Comparison of ENCODE assay signal across 12 mouse cellular contexts in the genomic region with DNA sequence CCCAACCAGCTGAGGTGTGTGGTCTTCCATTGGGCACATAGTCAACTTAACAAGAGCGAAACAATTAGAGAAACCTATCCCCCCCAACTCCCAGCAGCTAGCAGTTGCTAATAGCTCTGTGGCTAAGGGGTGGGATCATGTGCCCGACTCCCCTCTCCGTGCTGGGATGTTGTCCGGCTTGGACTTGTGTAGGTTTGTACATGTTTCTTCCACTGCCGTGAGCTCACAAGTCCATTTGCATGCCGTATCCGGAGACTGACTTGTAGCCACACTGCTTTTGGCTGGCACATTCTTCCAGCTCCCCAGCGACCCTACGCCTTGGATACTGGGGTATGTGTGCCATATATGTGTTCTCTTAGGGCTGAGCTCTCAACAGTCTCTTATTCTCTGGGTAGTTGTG. TPM values are rescaled to one million over a fixed set of nuclear protein-coding genes. Genes with fewer than 3 reads are reported as not detected.
DNase-seq lines count a peak whose midpoint lies in the region; ATAC-seq and TF ChIP-seq lines count a peak whose summit lies in the region.
"Had no signal": no experiment of that assay in that cellular context is flagged by ENCODE, and none has a peak within 500 bp of the region (broad histone marks: within the 10 kb centered on the region; RNA-seq: fewer than 3 reads in every experiment).

No protein-coding gene starts in this region.

- peak overlapping the region; percentile 99 for H3K27ac ChIP-seq in heart, adult 2 months
- no peak overlapping the region for H3K27ac ChIP-seq in heart, embryonic 11.5 days (ENCODE audit: low read depth, low read length)
- H3K27ac ChIP-seq in limb, embryonic 13.5 days = no peak overlapping the region
- no peak overlapping the region; the same call in 1 of the 2 replicates for H3K27ac ChIP-seq in limb, embryonic 10.5 days
- H3K27ac ChIP-seq in CH12.LX (ENCODE audit: insufficient read depth, low read depth) (no peak overlapping the region), ES-Bruce4 (ENCODE audit: insufficient read depth, low read length) (no peak overlapping the region; the same call in 1 of the 2 replicates)
- H3K27ac ChIP-seq: embryonic facial prominence, embryonic 13.5 days; hindbrain, embryonic 15.5 days; lung, embryonic 15.5 days had no signal

- dilution Hi-C loops in CH12.LX (cut with MboI; ENCODE audit: extremely low pct_ligation_motif_present, extremely low pct_unique_long_range_greater_than_20kb, low sequenced_read_pairs) = no loop called here

- H3K36me3 ChIP-seq in heart, adult 2 months (ENCODE audit: control insufficient read depth, insufficient read depth, low read length) = peaks cover 21% of the 10 kb centered on the region
- no peaks in the 10 kb centered on the region for H3K36me3 ChIP-seq in heart, embryonic 11.5 days (ENCODE audit: control insufficient read depth, insufficient read depth, low read length)
- H3K36me3 ChIP-seq in limb, embryonic 13.5 days = no peaks in the 10 kb centered on the region
- H3K36me3 ChIP-seq in limb, embryonic 10.5 days = no peaks in the 10 kb centered on the region
- H3K36me3 ChIP-seq in CH12.LX (replicated peaks in 1 of 2; ENCODE audit: control insufficient read depth in 1 of 2, insufficient read depth in 1 of 2, low read length in 1 of 2) = peaks cover 0 to 22% of the 10 kb centered on the region in 2 experiments
- H3K36me3 ChIP-seq in ES-Bruce4 (ENCODE audit: control insufficient read depth, insufficient read depth, low read length, poor library complexity, severe bottlenecking) = no peaks in the 10 kb centered on the region
- H3K36me3 ChIP-seq: embryonic facial prominence, embryonic 13.5 days; hindbrain, embryonic 15.5 days; lung, embryonic 15.5 days had no signal

- peaks cover 5% of the 10 kb centered on the region for H3K79me2 ChIP-seq in heart, adult 2 months (replicated peaks; ENCODE audit: control insufficient read depth, insufficient read depth, low read length)
- H3K79me2 ChIP-seq in CH12.LX (replicated peaks; ENCODE audit: control insufficient read depth, extremely low read depth, insufficient read depth, poor library complexity, severe bottlenecking) = no peaks in the 10 kb centered on the region

- no peak for ATAC-seq in heart, embryonic 11.5 days (replicated peaks; ENCODE audit: insufficient number of reproducible peaks, low FRiP score, low TSS enrichment)
- ATAC-seq in limb, embryonic 13.5 days (ENCODE audit: low FRiP score, low read depth) = no peak

- no peak for TF ChIP-seq RAD21 in CH12.LX (IDR thresholded peaks at IDR 0.05; ENCODE audit: low read depth, low read length)

- in situ Hi-C loops in CH12.LX (cut with MboI; ENCODE audit: low pct_ligation_motif_present, low pct_unique_long_range_greater_than_20kb, low sequenced_read_pairs) = loop anchor here (5.0 kb wide), 1 partner anchor 50 kb away; no protein-coding TSS in a partner anchor

- no peak overlapping the region for H3K4me2 ChIP-seq in heart, embryonic 11.5 days
- H3K4me2 ChIP-seq in limb, embryonic 13.5 days (replicated peaks) = peak overlapping the region; percentile 5; the same call in 1 of the 2 replicates
- H3K4me2 ChIP-seq in CH12.LX (ENCODE audit: insufficient read depth, low read depth, poor library complexity, severe bottlenecking) = 0 out of 2 replicates have a peak overlapping the region, but pooled peaks have one; percentile 32
- H3K4me2 ChIP-seq: embryonic facial prominence, embryonic 13.5 days; hindbrain, embryonic 15.5 days; lung, embryonic 15.5 days had no signal

- no peak for TF ChIP-seq POLR2A in heart, adult 2 months (IDR thresholded peaks at IDR 0.05; ENCODE audit: insufficient read depth, low read depth, low read length)
- TF ChIP-seq POLR2A in CH12.LX (IDR thresholded peaks at IDR 0.05; ENCODE audit: low read depth, low read length) (no peak), ES-Bruce4 (IDR thresholded peaks at IDR 0.05; ENCODE audit: insufficient read depth, low read length) (no peak)

- TF ChIP-seq EP300 in heart, adult 2 months (IDR thresholded peaks at IDR 0.05; ENCODE audit: insufficient read depth, low read depth, low read length) = no peak
- TF ChIP-seq EP300 in CH12.LX (IDR thresholded peaks at IDR 0.05; ENCODE audit: low read length) (no peak), ES-Bruce4 (IDR thresholded peaks at IDR 0.05; ENCODE audit: insufficient read depth, low read depth, low read length) (no peak)

- WGBS in heart, adult 2 months = 65% methylated on average over 9 of the region's 9 CpGs
- WGBS in heart, embryonic 11.5 days (ENCODE audit: insufficient replicate concordance) = 82% methylated on average over 9 of the region's 9 CpGs
- WGBS in limb, embryonic 13.5 days = 77% methylated on average over 9 of the region's 9 CpGs
- WGBS in limb, embryonic 10.5 days = 93% methylated on average over 9 of the region's 9 CpGs

- H3K4me3 ChIP-seq in heart, adult 2 months = no peak overlapping the region
- H3K4me3 ChIP-seq in heart, embryonic 11.5 days (ENCODE audit: low read depth, low read length) = no peak overlapping the region
- H3K4me3 ChIP-seq in limb, embryonic 13.5 days = no peak overlapping the region
- no peak overlapping the region for H3K4me3 ChIP-seq in limb, embryonic 10.5 days
- H3K4me3 ChIP-seq in CH12.LX (replicated peaks in 1 of 3; ENCODE audit: low read depth in 2 of 3, low read length in 2 of 3, poor library complexity in 1 of 3) (peak overlapping the region in 2 of 3 experiments; percentile 23 to 27), ES-Bruce4 (ENCODE audit: low read depth, low read length) (no peak overlapping the region)
- H3K4me3 ChIP-seq: embryonic facial prominence, embryonic 13.5 days; hindbrain, embryonic 15.5 days; lung, embryonic 15.5 days had no signal

- no peak for DNase-seq in heart, adult 2 months
- no peak for DNase-seq in limb, embryonic 10.5 days (ENCODE audit: low spot score)
- no peak for DNase-seq in CH12.LX (ENCODE audit: extremely low read depth)
- no peak for DNase-seq in urinary bladder, adult 2 months (ENCODE audit: low spot score)
- DNase-seq: gastrocnemius, postnatal 25 days; right cerebral cortex, postnatal 14 days had no signal

- H3K9ac ChIP-seq in heart, adult 2 months (ENCODE audit: low read depth, low read length) = no peak overlapping the region; the same call in 1 of the 2 replicates
- no peak overlapping the region for H3K9ac ChIP-seq in heart, embryonic 11.5 days (ENCODE audit: low read depth, low read length)
- no peak overlapping the region for H3K9ac ChIP-seq in limb, embryonic 13.5 days
- no peak overlapping the region for H3K9ac ChIP-seq in CH12.LX (ENCODE audit: insufficient read depth, low read depth)
- 0 out of 2 replicates have a peak overlapping the region, but pooled peaks have one; percentile 10 for H3K9ac ChIP-seq in ES-Bruce4 (ENCODE audit: low read depth, poor library complexity, severe bottlenecking)
- H3K9ac ChIP-seq: embryonic facial prominence, embryonic 13.5 days; hindbrain, embryonic 15.5 days; lung, embryonic 15.5 days had no signal

- H3K9me3 ChIP-seq in heart, embryonic 11.5 days (replicated peaks; ENCODE audit: control insufficient read depth, low read length) = no peaks in the 10 kb centered on the region
- no peaks in the 10 kb centered on the region for H3K9me3 ChIP-seq in limb, embryonic 13.5 days
- H3K9me3 ChIP-seq in limb, embryonic 10.5 days (replicated peaks) = no peaks in the 10 kb centered on the region
- H3K9me3 ChIP-seq in CH12.LX (replicated peaks; ENCODE audit: low read length) (no peaks in the 10 kb centered on the region), ES-Bruce4 (replicated peaks; ENCODE audit: control insufficient read depth, insufficient read depth, low read length, poor library complexity, severe bottlenecking) (no peaks in the 10 kb centered on the region)
- H3K9me3 ChIP-seq: embryonic facial prominence, embryonic 13.5 days; hindbrain, embryonic 15.5 days; lung, embryonic 15.5 days had no signal

- no peaks in the 10 kb centered on the region for H3K27me3 ChIP-seq in heart, adult 2 months (ENCODE audit: control insufficient read depth, insufficient read depth, low read length)
- H3K27me3 ChIP-seq in heart, embryonic 11.5 days (ENCODE audit: control insufficient read depth, insufficient read depth, low read length) = no peaks in the 10 kb centered on the region
- no peaks in the 10 kb centered on the region for H3K27me3 ChIP-seq in limb, embryonic 13.5 days
- H3K27me3 ChIP-seq in limb, embryonic 10.5 days (ENCODE audit: low read depth, poor library complexity, severe bottlenecking) = no peaks in the 10 kb centered on the region
- no peaks in the 10 kb centered on the region for H3K27me3 ChIP-seq in CH12.LX (replicated peaks)
- H3K27me3 ChIP-seq in ES-Bruce4 (ENCODE audit: control insufficient read depth, insufficient read depth, low read length, poor library complexity, severe bottlenecking) = no peaks in the 10 kb centered on the region
- H3K27me3 ChIP-seq: embryonic facial prominence, embryonic 13.5 days; hindbrain, embryonic 15.5 days; lung, embryonic 15.5 days had no signal

- intact Hi-C loops in heart, adult 2 months (cut with DNase I) = loop anchor here (1.0 kb wide), 1 partner anchor 69 kb away; no protein-coding TSS in a partner anchor

- no peak for TF ChIP-seq CTCF in heart, adult 2 months (IDR thresholded peaks at IDR 0.05)
- no peak for TF ChIP-seq CTCF in CH12.LX (conservative IDR thresholded peaks at IDR 0.05 in 1 of 2, IDR thresholded peaks at IDR 0.05 in 1 of 2; ENCODE audit: low read depth in 2 of 2, low read length in 2 of 2)
- no peak for TF ChIP-seq CTCF in ES-Bruce4 (IDR thresholded peaks at IDR 0.05; ENCODE audit: low read depth, low read length)

- peaks cover 57% of the 10 kb centered on the region for H3K4me1 ChIP-seq in heart, adult 2 months (ENCODE audit: control insufficient read depth, insufficient read depth, low read length)
- peaks cover 51% of the 10 kb centered on the region for H3K4me1 ChIP-seq in heart, embryonic 11.5 days (ENCODE audit: control insufficient read depth, insufficient read depth, low read length)
- peaks cover 75% of the 10 kb centered on the region for H3K4me1 ChIP-seq in limb, embryonic 13.5 days
- peaks cover 59% of the 10 kb centered on the region for H3K4me1 ChIP-seq in limb, embryonic 10.5 days
- H3K4me1 ChIP-seq in CH12.LX (ENCODE audit: control insufficient read depth in 1 of 2, insufficient read depth in 2 of 2) = peaks cover 10 to 59% of the 10 kb centered on the region in 2 experiments
- peaks cover 11% of the 10 kb centered on the region for H3K4me1 ChIP-seq in ES-Bruce4 (ENCODE audit: control insufficient read depth, insufficient read depth, low read length)

RNA-seq across cellular contexts. Expression of a gene that starts 55.4 kb away (rescaled TPM):
- 100 to 1,000 TPM; 276 to 302 TPM for total RNA-seq in heart, adult 2 months (2021)
- 170 and 204 TPM in 2 replicates for polyA plus RNA-seq in heart, adult 2 months (2012; rRNA removed)
- 21.3 and 27.2 TPM in 2 replicates for polyA plus RNA-seq in heart, embryonic 11.5 days (2014; fragmentation: Nextera tagmentation; extraction: Ambion mirVana)
- polyA plus RNA-seq in limb, embryonic 13.5 days (2015; fragmentation: Nextera tagmentation; extraction: Ambion mirVana) = 17.0 and 17.7 TPM in 2 replicates
- polyA plus RNA-seq in limb, embryonic 10.5 days (2016; fragmentation: Nextera tagmentation; extraction: Ambion mirVana) = 9.6 and 12.2 TPM in 2 replicates
- total RNA-seq in CH12.LX (2012; rRNA removed) (16.5 and 18.1 TPM in 2 replicates), CH12.LX (2014; rRNA removed) (7.0 and 8.2 TPM in 2 replicates)
- polyA plus RNA-seq in CH12.LX (2012; ENCODE audit: insufficient read length, low read depth) (24.6 and 28.6 TPM in 2 replicates), ES-Bruce4 (2011; ENCODE audit: insufficient read depth, insufficient read length, low read depth, missing spikeins) (40.3 and 44.1 TPM in 2 replicates)
- 35.9 and 51.4 TPM in 2 replicates for polyA plus RNA-seq in urinary bladder, adult 2 months (2012; rRNA removed)

Comparison
In these comparisons a context has a peak if more than half of its experiments do, and no peak if none do; other contexts are left out.
1. H3K4me3 ChIP-seq: peak in CH12.LX (2 of 3); none in heart, adult 2 months (single experiment), heart, embryonic 11.5 days (single experiment), limb, embryonic 13.5 days (single experiment), limb, embryonic 10.5 days (single experiment) and ES-Bruce4 (single experiment).